Mouse (Mus musculus): Measurements from ENCODE around the gene Gm20388.

DNA sequence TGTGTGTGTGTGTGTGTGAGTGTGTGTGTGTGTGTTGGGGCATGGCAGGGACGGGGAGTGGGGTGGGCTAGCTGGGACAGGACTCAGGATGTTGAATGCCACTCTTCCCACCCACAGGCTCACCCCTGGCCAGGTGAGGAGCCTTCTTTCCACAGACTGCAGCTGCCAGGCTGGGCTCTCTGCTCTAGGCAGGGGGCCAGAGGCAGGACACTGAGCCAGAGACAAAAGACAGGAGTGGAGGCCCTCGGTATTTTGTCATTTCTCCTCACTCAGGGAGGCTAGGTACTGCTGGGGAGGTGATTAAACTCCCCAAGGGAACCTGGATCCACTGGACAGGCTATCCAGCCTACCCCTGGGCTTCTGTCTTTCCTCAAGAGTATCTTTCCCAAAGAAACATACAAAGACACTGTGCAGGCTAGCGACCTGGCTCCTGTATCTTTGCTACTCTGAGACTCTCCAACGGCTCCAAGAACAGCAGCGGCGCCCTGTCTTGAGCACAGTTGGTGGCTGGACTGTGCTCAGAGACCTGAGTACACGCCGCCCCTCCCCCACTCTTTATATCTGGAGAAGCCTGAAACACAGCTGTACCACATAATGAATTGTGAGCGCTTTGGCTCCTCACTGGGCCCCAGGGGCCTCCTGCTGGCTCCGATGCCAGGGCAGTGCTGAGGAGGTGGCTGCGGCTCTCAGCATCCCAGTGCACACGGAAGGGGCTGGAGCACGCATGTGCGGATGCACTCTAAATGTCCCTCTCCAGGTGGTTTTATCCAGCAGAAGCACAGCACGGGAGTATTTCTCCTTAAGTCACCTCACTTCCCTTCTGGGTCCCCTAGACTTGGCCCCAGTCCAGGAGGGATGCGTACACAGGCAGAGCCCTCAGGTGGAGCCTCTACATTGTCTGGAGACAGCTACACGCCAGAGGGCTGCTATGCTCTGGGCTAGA, 274.5 kb downstream of the Gm20388 start:
- no peak for TF ChIP-seq CTCF (IDR thresholded peaks at IDR 0.05; ENCODE audit: low read depth, low read length)
- TF ChIP-seq TAL1 (conservative IDR thresholded peaks at IDR 0.05; ENCODE audit: low read depth, low read length) = no peak
- no peak for TF ChIP-seq GATA1 (IDR thresholded peaks at IDR 0.05; ENCODE audit: borderline replicate concordance, low read length)
- TF ChIP-seq GATA2 (IDR thresholded peaks at IDR 0.05; ENCODE audit: borderline replicate concordance, low read depth, low read length) = no peak
- TF ChIP-seq POLR2AphosphoS5 (IDR thresholded peaks at IDR 0.05; ENCODE audit: insufficient replicate concordance, low read depth, low read length) = no peak

Data from G1E (cell line).